Mouse (Mus musculus) forebrain, embryonic 14.5 days (tissue): ENCODE measurements around the gene Sox2. TPM values are rescaled to one million over a fixed set of nuclear protein-coding genes. Genes with fewer than 3 reads are reported as not detected.

Experiments used
- ATAC-seq: fragments of 200-750 bp; cut with Nextera tagmentation; 2 replicates; pipeline ENCODE4 v1.8.0; 2017; ENCODE audit warnings: mild to moderate bottlenecking, moderate library complexity
- DNase-seq: peaks from one replicate; pipeline ENCODE4 v3.0.0-alpha.2; 2015; ENCODE audit warnings: low spot score
- H3K27ac ChIP-seq: fragments of 300-500 bp; sonication (generic); 2 replicates; pipeline ENCODE4 v1.5.1; 2014; ENCODE audit warnings: low read depth, mild to moderate bottlenecking, control low read depth, low read length, moderate library complexity
- H3K27me3 ChIP-seq: fragments of 300-500 bp; sonication (generic); replicated peaks from 2 replicates; pipeline ENCODE4 v1.6.1; 2014; ENCODE audit warnings: low read length, control low read depth, mixed read lengths; ENCODE audit not compliant: control insufficient read depth, insufficient read depth
- H3K36me3 ChIP-seq: fragments of 300-500 bp; sonication (generic); 2 replicates; pipeline ENCODE4 v1.6.1; 2014; ENCODE audit warnings: low read length, control low read depth; ENCODE audit not compliant: control insufficient read depth, insufficient read depth
- H3K4me1 ChIP-seq: fragments of 300-500 bp; sonication (generic); 2 replicates; pipeline ENCODE4 v1.6.1; 2014; ENCODE audit warnings: antibody characterized with exemption, low read length, control low read depth; ENCODE audit not compliant: control insufficient read depth, insufficient read depth
- H3K4me2 ChIP-seq: fragments of 300-500 bp; sonication (generic); 2 replicates; pipeline ENCODE4 v1.6.1; 2014; ENCODE audit warnings: mild to moderate bottlenecking, control low read depth, low read length
- H3K4me3 ChIP-seq: fragments of 300-500 bp; sonication (generic); 2 replicates; pipeline ENCODE4 v1.5.1; 2014; ENCODE audit warnings: low read depth, low read length, control low read depth
- H3K9ac ChIP-seq: fragments of 300-500 bp; sonication (generic); 2 replicates; pipeline ENCODE4 v1.6.1; 2014; ENCODE audit warnings: mild to moderate bottlenecking, low read length, control low read depth, moderate library complexity
- H3K9me3 ChIP-seq: fragments of 300-500 bp; sonication (generic); replicated peaks from 2 replicates; pipeline ENCODE4 v1.6.1; 2016; ENCODE audit warnings: low read length, control low read depth, mixed read lengths; ENCODE audit not compliant: control insufficient read depth
- WGBS: fragments of 180-500 bp; shearing (Covaris S2); extraction: QIAGEN DNeasy Blood & Tissue Kit; methylation state at CpG from one replicate; pipeline ENCODE4 v1.1.7; 2014; 5-methylcytosine and 5-hydroxymethylcytosine counted together
- polyA plus RNA-seq: library from polyadenylated mRNA; unstranded; fragments of >200 nt; fragmentation: Nextera tagmentation; extraction: Ambion mirVana; gene quantifications from 2 replicates; pipeline ENCODE4 v1.2.1, GENCODE M21; 2014

The Sox2 gene
- polyA plus RNA-seq, 1 experiment from 2014 or later, result 32.0 TPM

GRCm38 (mm10) chr3:34630031-34630430, 20.2 kb upstream of the Sox2 start:
- H3K4me2 ChIP-seq, result no peak overlapping the region
- 42% methylated on average over 8 of the region's 8 CpGs for WGBS
- ATAC-seq, result no peak
- H3K9ac ChIP-seq, result no peak overlapping the region
- H3K27ac ChIP-seq, result no peak overlapping the region
- DNase-seq, result no peak
- H3K9me3 ChIP-seq, result 0 out of 2 replicates have a peak, but pooled peaks cover 3% of the 10 kb centered on the region
- no peaks in the 10 kb centered on the region for H3K36me3 ChIP-seq
- H3K27me3 ChIP-seq, result no peaks in the 10 kb centered on the region
- H3K4me3 ChIP-seq, result no peak overlapping the region
- peaks cover 2% of the 10 kb centered on the region; the same call in 1 of the 2 replicates for H3K4me1 ChIP-seq

- H3K9ac ChIP-seq, result no peak overlapping the region
- no peak overlapping the region for H3K4me2 ChIP-seq
- no peak overlapping the region for H3K4me3 ChIP-seq
- no peaks in the 10 kb centered on the region for H3K36me3 ChIP-seq
- no peaks in the 10 kb centered on the region for H3K27me3 ChIP-seq
- WGBS, result 67% methylated on average over 1 of the region's 1 CpGs
- no peak overlapping the region for H3K27ac ChIP-seq
- H3K9me3 ChIP-seq, result 0 out of 2 replicates have a peak, but pooled peaks cover 3% of the 10 kb centered on the region
- no peak for DNase-seq
- H3K4me1 ChIP-seq, result peaks cover 2% of the 10 kb centered on the region; the same call in 1 of the 2 replicates
- ATAC-seq, result no peak
Observed at GRCm38 (mm10) chr3:34630736-34631135, 19.5 kb upstream of the Sox2 start.

- H3K27me3 ChIP-seq, result no peaks in the 10 kb centered on the region
- H3K4me3 ChIP-seq, result no peak overlapping the region
- peaks cover 15% of the 10 kb centered on the region; the same call in 1 of the 2 replicates for H3K4me1 ChIP-seq
- H3K27ac ChIP-seq, result peak overlapping the region; percentile 94
- no peak overlapping the region; the same call in 1 of the 2 replicates for H3K9ac ChIP-seq
- peak overlapping the region; percentile 25; the same call in 1 of the 2 replicates for H3K4me2 ChIP-seq
- no peaks in the 10 kb centered on the region for H3K9me3 ChIP-seq
- H3K36me3 ChIP-seq, result no peaks in the 10 kb centered on the region
- 61% methylated on average over 6 of the region's 6 CpGs for WGBS
- DNase-seq (no peak), ATAC-seq (no peak)
Observed at GRCm38 (mm10) chr3:34636958-34637357, 13.2 kb upstream of the Sox2 start.

GRCm38 (mm10) chr3:34637481-34637880, 12.7 kb upstream of the Sox2 start:
- no peaks in the 10 kb centered on the region for H3K9me3 ChIP-seq
- ATAC-seq, result no peak
- peak overlapping the region; percentile 32; the same call in 1 of the 2 replicates for H3K9ac ChIP-seq

GRCm38 (mm10) chr3:34637926-34638325, 12.3 kb upstream of the Sox2 start:
- Histone ChIP-seq H3K36me3 (no peaks in the 10 kb centered on the region), H3K27me3 (no peaks in the 10 kb centered on the region), H3K27ac (peak overlapping the region; percentile 94), H3K4me3 (peak overlapping the region; percentile 37), H3K4me1 (peaks cover 19% of the 10 kb centered on the region), H3K4me2 (peak overlapping the region; percentile 88), H3K9me3 (no peaks in the 10 kb centered on the region), H3K9ac (peak overlapping the region; percentile 89)
- no peak for ATAC-seq
- WGBS, result 4% methylated on average over 5 of the region's 5 CpGs
- DNase-seq, result peak; percentile 70

More at GRCm38 (mm10) chr3:34637481-34637880, 12.7 kb upstream of the Sox2 start:
- 18% methylated on average over 5 of the region's 5 CpGs for WGBS
- peak; percentile 50 for DNase-seq
- peak overlapping the region; percentile 94 for H3K27ac ChIP-seq
- peaks cover 19% of the 10 kb centered on the region for H3K4me1 ChIP-seq
- no peak overlapping the region for H3K4me3 ChIP-seq
- H3K36me3 ChIP-seq, result no peaks in the 10 kb centered on the region
- H3K4me2 ChIP-seq, result peak overlapping the region; percentile 25; the same call in 1 of the 2 replicates
- H3K27me3 ChIP-seq, result no peaks in the 10 kb centered on the region

GRCm38 (mm10) chr3:34638344-34638743, 11.9 kb upstream of the Sox2 start:
- ATAC-seq (peak; percentile 4; the same call in 1 of the 2 replicates), DNase-seq (peak; percentile 68)
- no peaks in the 10 kb centered on the region for H3K36me3 ChIP-seq
- peak overlapping the region; percentile 94 for H3K27ac ChIP-seq
- peak overlapping the region; percentile 37 for H3K4me3 ChIP-seq
- H3K9me3 ChIP-seq, result no peaks in the 10 kb centered on the region
- peaks cover 20% of the 10 kb centered on the region for H3K4me1 ChIP-seq
- peak overlapping the region; percentile 88 for H3K4me2 ChIP-seq
- H3K9ac ChIP-seq, result peak overlapping the region; percentile 89
- no peaks in the 10 kb centered on the region for H3K27me3 ChIP-seq
- 1% methylated on average over 13 of the region's 13 CpGs for WGBS

- Histone ChIP-seq H3K4me2 (peak overlapping the region; percentile 88), H3K4me1 (peaks cover 29% of the 10 kb centered on the region), H3K9ac (peak overlapping the region; percentile 89), H3K27me3 (no peaks in the 10 kb centered on the region), H3K4me3 (peak overlapping the region; percentile 37), H3K9me3 (no peaks in the 10 kb centered on the region), H3K36me3 (no peaks in the 10 kb centered on the region), H3K27ac (peak overlapping the region; percentile 94)
- 2% methylated on average over 24 of the region's 24 CpGs for WGBS
- ATAC-seq (peak; percentile 66), DNase-seq (peak; percentile 92)
Observed at GRCm38 (mm10) chr3:34639031-34639872, 11.0 kb upstream of the Sox2 start.

- peak overlapping the region; percentile 89 for H3K9ac ChIP-seq
- H3K36me3 ChIP-seq, result no peaks in the 10 kb centered on the region
- H3K9me3 ChIP-seq, result no peaks in the 10 kb centered on the region
- peak overlapping the region; percentile 37 for H3K4me3 ChIP-seq
- peaks cover 32% of the 10 kb centered on the region for H3K4me1 ChIP-seq
- 1% methylated on average over 10 of the region's 10 CpGs for WGBS
- H3K4me2 ChIP-seq, result peak overlapping the region; percentile 88
- no peaks in the 10 kb centered on the region for H3K27me3 ChIP-seq
- H3K27ac ChIP-seq, result peak overlapping the region; percentile 94
- ATAC-seq (no peak), DNase-seq (peak; percentile 69)
Observed at GRCm38 (mm10) chr3:34639873-34640270, 10.3 kb upstream of the Sox2 start.

GRCm38 (mm10) chr3:34640276-34640675, 9.9 kb upstream of the Sox2 start:
- Histone ChIP-seq H3K4me1 (peaks cover 36% of the 10 kb centered on the region), H3K36me3 (no peaks in the 10 kb centered on the region), H3K9ac (peak overlapping the region; percentile 89), H3K4me3 (peak overlapping the region; percentile 37), H3K9me3 (no peaks in the 10 kb centered on the region), H3K4me2 (peak overlapping the region; percentile 88), H3K27me3 (no peaks in the 10 kb centered on the region), H3K27ac (peak overlapping the region; percentile 94)
- WGBS, result 3% methylated on average over 8 of the region's 8 CpGs
- DNase-seq (peak; percentile 22), ATAC-seq (no peak)
